Mouse (Mus musculus) urinary bladder, postnatal 10 days (tissue): ENCODE measurements around the gene Ift27.

Experiments
- DNase-seq: peaks from one replicate; pipeline ENCODE4 v3.0.0; 2022; ENCODE audit warnings: low spot score

The Ift27 gene

DNA sequence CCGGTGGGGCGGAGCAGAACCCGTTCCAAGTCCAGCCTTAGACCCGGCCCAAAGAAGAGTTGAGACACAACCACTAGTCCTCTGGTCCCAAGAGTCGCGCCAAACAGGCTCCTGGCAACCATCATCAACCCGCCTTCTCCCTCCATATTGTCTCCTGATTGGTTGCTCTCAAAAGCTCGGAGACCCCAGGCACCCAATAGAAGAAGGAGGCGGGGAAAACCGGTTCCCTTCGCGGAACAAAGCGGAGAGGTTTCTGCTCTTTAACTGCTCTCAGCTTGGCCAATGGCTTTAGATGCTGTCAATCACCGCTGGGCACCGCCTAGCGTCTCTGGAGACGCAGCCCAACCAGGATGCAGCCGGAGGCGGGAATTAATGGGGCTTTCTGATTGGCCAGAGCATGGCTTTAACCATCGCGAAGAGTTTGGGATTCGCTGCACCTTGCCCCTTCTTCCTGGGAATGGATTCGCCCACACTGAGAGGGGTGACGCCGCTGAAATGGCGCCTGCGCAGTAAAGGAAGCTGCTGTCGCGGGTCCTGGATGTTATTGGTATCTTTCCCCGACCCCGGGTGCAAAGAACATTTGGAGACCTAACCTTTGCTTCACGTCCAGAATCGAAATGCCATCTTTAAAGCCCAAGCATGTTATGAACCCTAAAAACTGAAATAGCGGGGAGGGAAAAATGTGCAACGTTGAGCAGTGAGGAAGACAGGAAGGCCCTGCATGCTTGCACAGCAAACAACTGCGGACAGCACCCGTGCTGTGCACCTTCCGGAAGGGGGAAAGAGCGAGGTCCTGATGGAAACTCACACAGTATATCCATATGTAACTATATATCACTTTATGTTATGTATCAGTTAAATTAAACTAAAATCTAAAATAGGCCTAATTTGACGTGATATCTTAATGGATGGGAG lies at the start of gene Ift27:
Gene Ift27 (minus strand): TSS at position 136 of the 915 bp plus-strand sequence.
- DNase-seq, result peak; percentile 85

DNA sequence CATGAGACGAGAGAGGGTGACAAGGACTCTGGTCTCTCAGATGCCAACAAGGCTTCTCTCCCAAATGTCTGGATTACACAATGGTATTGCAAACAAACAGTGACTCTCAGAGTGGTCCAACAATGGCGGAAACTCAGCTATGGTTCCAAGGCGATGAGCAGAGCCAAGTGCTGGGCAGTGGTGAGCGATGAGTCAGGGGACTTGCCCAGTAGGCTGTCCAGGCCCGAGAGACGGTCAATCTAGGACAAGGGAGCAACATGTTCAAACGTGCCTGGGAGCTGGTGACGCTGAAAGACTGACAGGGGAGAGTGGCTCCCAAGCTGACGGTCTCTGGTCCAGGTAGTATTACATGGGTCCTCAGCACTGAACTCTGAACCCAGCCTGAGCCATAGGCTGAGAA lies 41.4 kb upstream of the Ift27 start:
- DNase-seq, result no peak

DNA sequence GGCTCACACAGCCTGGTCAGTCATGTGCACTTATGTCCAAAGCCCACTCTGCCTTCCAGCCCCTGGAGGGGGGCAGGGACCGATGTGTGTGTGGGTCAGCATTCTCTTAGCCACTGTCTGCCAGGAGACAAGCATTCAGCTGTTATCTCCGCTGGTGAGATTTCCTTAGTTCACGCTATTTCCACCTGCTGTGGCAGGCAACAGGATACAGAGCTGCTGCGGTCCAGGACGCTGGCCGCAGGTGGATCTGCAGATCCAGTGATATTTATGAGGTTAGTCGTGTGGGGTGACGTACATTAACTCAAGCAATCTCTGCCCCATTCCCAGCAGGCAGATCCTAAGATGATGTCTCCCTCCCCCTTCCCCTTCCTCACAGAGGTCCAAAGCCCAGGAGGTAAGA lies 37.5 kb upstream of the Ift27 start:
- DNase-seq, result no peak

DNA sequence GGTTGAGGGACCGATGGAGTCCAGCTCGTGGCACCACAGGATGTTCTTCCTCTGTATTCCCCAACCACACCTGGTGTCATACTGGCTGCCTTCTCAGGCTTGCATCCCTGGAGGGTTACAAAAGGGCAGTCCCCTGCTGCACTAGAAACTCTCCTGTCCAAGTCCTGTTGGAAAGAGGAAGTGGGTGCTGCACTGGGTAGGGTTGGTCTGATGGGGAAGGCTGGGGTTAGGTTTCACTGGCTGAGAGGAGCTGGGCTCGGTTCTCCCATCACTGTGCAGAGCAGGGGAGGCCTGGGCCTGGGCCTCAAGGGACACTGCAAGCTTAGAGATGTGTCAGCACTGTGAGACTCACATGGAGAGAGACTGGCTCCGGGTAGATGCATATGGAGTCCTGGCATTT lies 36.3 kb upstream of the Ift27 start:
- no peak for DNase-seq

DNA sequence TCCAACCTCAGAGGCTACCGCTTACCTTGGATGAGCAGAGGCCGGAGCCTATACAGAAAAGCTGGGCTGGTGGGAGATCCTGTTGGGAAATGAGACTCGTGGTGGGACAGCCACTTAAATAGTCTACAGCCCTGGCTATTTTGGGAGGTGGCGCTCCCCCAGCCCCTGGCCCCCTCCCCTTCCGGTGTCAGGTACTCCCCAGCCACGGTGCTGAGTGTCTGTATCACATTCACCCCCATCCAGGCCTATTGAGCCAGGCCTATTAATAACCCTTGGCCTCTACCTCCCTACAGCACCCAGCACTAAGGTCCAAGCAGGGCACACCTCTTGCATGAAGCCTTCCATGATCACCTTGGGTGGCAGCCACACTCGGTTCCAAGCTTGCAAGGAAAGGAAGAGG lies 32.4 kb upstream of the Ift27 start, which contains the start of gene Pvalb:
Gene Pvalb (minus strand): TSS at position 89 of the 400 bp plus-strand sequence.
- DNase-seq, result no peak

DNA sequence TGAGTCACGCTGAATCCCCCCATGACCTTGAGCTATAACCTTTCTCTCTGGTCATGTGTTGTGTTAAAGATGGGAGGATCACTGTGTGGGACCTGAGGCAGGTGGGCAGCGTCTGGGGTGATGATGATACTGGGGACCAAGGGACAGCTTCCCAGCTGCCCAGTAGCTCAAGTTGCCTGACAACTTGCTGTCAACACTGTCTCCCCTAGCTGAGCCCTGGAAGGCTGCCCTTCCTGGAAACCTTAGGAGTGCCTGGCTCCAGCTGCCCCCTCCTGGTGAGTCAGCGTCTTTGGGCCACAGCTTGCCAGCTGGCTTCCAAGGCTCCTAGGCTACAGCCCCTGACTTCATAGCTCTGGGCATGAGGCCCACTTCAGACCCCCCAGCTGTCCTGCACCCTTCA lies 31.3 kb upstream of the Ift27 start:
- DNase-seq, result no peak

DNA sequence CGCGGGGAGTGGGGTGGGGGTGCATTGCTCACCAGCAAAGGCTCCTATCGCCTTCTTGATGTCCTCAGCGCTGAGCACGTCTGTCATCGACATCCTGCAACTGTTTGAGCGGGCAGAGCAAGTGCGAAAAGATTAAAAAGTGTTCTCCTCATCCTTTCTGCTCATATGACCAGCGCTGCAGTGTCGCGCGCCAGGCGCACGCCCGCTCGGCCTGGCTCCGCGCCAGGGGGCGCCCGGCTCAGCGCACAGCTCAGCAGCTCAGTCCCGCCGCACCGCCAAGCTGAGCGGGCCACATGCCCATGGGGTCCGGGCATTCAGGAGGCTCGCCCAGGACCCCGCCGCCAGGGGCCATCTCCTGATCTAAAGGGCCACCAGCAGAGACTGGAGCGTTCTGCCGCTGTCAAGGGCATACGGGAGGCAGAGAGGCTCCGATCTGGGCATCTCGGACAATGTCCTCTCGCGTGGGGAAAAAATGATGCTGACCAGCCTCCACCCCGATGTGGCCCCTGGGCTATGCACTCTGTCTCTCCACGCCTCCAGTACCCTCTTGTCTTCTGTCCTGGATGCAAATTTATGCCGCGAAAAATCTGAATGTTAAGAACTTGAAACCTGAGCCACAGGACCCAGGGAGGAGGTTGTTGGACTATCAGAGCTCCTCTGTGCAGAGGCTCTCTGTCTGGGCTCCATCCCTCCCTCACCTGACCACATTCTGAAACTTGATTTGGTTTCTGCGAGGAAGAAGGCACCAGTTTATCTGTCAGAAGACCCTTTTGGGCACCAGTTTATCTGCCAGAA lies 30.3 kb upstream of the Ift27 start:
- DNase-seq, result no peak

DNA sequence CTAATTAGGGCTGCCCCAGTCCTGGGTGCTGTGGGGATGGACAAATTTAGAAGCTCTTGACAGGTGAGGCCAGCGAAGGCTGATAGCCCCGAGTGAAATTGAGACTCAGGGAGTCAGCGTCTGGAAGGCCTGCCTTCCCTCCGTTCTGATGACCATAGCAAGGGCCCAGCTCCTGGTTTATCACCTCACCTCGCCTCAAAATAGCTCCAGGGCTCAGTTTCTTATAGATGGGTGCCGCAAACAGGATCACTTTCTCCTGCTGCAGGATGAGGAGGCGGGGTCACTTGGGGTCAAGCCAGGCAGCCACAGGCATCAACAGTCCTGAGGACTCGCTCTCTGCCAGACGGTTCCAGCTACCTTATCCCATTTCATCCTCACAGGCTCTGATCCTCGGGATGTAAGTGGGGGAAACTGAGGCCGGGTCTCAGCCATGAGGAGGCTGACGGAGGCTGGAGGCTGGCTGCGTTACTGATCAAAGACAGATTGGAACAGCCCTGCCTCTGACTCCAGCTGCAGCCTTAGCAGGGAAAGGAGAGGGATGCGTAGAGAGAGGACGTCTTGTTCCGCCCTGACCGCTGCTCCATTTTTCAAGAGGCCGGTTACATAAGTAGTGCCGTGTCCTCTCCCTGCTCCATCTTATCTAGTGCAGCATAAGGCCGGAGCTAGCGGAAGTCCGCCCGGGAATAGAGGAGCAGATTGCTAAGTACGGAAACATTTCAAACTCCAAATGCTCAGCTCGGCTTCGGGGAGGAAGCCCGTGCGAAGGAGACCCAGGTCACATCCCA lies 21.4 kb upstream of the Ift27 start:
- DNase-seq, result no peak

DNA sequence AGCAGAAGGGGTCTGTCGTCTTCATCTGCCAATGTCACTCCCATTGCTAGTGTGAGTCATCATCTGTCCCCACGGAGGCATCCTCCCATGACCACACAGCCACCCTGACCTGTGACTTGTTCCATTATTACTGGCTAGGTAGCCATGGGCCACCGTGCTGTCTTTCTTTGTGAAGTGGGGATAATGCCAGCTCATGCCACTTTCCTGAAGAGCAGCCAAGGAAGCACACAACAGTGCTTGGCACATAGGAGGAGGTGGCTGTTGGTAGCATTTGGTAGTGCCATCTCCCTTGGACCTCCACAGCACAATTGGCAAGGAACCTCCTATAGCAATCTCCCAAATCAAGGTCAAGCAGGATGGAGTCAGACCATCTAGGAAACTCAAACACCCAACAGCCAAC lies 20.4 kb upstream of the Ift27 start:
- DNase-seq, result no peak

DNA sequence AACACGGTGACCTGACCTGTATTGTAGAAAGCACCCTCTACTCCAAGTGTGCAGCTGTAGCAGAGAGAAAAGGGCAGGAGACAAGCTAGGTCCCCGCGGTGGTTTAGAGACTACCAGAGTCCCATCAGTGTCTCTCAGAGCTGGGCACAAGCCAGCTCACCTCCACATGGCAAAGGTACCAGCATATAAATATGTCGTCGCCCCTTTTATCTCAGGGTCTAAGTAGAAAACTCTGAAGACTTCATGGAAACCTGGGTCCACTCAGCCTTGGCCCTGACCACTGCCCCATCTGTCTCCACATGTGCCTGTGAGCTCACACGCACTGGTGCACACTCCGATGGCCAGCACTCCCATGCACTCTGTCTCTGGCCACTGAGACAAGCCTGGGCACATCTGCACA lies 15.7 kb upstream of the Ift27 start:
- no peak for DNase-seq

DNA sequence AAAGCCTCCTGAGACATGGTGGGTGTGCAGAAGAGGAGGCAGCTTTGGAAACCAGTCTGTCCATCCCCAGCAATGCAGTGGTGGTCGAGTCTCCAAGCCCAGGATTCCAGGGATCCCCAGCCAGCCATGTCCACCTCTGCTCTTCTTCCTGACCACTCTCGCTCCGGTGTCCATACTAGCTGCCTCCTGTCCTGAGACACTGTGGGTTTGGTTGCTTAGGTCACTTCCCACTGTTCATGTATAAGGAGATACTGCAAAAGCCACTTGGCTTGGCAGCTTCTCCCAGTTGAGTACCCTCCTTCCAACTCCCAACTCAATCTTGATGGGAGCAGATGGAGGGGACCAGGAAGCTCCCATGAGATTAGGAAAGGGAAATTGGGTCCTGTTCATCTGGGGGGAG lies 14.6 kb upstream of the Ift27 start:
- DNase-seq, result no peak

DNA sequence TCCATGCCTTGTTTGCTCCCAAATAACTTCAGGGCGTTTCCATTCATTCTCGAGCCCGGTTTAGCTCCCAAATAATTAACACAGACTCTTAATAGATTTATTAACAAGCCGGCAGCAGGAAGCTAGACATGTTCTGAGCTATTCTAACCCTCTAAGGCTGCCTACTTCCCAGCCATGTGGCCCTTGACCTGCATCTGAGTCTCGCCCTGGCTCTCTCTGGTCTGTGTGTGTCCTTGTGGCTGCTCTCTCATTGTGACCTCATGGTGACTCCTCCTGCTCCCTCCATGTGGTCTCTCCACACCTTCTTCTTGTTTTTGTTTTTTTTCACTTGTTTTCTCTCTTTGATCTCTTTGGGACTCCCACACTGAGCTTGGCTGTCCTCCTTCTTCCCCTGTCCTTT lies 13.0 kb upstream of the Ift27 start:
- DNase-seq, result no peak

DNA sequence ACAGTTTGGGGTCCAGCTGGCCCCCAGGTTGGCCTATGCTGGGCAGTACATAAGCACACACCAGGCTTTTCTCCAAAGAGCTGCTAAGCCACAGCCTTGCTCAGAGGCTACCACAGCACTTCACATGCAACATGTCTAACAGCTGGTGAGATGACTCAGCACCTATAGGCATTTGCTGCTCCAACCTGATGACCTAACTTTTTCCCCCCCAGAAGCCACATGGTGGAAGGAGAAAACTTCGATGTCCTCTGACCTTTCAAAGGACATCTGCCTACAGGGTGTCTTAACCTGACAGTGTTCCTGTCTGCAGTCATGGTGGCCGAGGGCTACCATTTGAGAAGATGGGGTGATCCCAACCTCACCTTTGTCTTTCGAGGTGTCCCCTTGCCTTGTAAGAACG lies 11.7 kb upstream of the Ift27 start:
- no peak for DNase-seq

DNA sequence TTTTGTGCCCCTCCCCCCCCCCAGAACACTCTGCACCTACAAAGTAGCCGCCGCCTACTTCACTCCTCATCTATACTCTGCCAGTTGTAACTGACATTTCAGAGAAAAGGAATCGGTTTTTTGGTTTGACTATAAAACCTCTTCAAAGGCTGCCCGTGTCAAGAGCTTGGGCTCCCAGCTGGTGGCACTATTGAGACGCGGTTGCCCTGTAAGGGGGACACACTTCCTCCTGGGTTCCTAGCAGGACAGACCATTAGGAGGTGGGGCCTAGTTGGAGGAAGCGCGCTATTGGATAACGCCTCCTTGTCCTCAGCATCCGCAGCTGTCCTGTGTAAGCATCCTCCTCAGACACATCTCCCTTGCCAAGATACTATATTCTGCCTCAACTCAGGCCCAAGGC lies 10.9 kb upstream of the Ift27 start:
- DNase-seq, result no peak

DNA sequence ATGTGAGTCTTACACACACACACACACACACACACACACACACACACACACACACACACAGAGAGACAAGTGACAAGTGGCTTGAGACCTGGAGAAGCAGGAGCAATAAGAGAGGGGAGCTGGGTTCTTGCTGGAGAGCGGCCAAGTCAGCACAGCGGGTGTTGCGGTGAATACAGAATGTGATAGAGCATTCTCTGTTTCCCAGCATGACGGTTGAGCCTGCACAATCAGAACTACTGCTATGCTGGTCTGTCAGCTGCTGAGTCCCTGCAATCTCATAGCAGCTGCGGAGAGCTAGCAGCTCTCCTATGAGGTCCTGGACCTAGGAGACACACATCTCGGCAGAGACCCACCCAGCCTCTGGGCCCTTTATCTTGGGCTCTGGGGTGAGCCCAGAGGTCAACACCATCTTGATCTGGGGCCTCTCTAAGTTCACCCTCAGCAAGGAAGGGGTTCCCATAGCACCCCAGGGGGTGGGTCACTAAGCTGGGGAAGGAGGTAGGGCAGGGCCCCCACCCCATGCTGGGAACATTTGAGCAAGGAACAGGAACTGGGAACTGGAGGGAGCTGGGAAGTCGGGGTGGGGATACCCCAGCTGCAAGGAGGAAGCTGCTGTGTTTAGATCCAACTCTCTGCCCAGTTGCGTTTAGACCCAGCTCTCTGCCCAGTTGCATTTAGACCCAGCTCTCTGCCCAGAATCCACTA lies 7.9 kb upstream of the Ift27 start:
- DNase-seq, result no peak

DNA sequence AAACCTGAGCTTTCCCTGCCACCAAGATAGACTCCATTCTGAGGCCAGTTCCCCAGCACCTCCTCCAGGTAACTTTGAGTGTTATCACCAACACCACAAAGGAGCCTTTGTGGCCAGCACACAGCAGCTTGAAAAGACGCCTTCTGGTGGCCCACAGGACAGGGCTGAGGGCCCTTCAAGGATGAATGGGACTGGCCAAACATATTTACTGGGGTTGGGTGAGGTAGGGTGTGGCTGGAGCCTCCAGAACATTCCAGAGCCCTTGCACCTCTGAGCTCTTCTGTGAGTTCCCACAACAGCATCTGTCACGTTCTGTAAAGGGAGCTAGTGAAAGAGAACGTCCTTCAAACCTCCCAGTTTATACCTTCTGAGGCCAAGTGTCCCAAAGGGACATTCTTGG lies 5.9 kb upstream of the Ift27 start:
- DNase-seq, result no peak

DNA sequence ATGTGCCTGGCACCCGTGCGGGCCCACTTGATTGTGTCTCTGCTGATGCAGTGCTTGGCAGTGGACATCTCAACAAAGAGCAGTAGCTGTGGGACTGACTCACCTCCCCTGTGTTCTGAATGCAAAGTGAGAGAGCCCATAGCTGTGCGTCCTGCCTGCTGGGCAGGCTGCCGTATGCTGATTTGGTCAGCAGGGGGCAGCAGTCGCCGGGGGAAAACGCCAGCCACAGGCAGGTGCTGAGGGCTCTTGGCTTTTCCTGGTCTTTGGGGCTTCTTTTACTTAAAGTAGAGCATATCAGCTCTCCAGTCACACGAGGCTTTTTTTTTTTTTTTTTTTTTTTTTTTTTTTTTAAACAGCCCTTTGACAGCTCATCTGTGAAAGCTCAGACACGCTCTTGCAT lies 4.5 kb upstream of the Ift27 start:
- no peak for DNase-seq

DNA sequence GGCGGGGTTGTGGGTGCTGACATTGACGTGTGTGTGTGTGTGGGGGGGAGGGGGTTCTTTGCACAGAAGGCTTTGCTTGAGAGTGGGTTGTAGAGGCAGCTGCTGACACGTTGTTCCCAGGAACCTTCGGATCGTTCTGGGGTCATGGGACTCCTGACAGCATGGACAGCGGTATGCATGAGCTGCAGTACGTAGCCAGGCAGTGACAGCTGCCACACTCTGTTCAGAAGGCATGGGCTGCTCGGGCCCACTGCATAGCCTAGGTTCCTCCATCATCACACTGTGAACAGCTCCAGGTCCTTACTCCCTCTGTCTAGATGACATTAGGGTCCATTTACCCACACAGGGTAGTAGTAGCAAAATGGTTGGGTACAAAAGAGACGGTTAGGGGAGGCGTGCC lies 3.4 kb upstream of the Ift27 start:
- no peak for DNase-seq

DNA sequence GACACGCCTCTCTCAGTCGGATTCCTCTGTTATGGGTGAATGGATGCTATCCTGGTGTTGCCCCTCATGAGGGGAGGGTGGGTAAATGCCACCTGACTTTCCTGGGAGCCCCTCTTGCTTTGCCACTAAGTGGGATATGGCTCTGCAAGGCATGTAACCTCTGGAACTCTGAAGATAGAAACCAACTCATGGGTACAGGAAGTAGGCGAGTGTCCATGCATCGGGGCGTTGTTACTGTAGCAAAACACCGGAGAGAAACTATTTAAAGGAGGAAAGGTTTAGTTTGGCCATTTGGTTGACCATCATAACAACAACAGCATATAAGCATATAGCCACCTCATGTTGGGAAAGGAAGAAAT lies 959 bp upstream of the Ift27 start:
- DNase-seq, result no peak

DNA sequence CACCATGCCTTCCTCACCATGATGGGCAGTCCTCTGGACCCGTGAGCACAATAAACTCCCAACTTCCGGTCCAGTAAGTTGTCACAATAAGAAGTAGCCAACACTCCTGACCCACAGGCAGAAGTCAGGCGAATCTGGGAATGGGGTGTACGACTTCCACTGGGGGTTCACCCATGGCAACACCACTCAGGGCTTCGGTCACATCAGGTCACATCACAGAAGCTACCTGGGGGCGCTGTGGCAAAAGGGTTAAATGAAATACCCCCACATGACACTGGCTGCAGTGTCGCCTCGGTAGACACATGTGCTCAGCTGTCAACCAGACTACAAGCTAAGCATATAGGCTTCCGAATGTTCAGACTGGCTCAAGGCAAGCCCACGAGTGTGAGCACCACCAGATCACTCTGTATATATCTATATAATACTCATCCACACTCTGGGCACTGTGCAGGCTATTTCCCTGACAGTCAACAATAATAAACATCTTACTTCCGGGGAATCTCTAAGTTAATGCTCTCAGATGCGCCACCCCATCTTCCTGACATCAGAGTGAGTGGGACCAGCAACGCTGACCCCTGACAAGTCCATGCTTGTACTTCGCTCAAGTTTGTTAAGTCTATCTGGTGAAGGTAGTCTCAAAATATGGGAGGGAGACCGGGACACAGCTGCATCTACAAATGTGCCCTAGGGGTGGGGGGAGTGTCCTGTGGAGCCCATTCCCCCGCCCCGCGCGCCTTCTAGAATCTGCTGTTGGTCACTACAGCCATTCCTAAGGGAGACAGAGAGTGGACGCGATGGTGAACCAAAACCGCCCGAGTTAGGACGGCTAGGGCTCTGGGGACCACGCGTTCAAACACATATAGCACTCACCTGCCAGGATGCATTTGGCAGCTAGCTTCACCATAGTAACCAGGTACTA lies 749 bp downstream of the Ift27 start:
- DNase-seq, result no peak
